Mouse (Mus musculus) A20 (cell line): Measurements from ENCODE around the gene Snrpd3.

Experiments used
- DNase-seq: peaks from one replicate; pipeline ENCODE4 v3.0.0-alpha.2; 2011; ENCODE audit warnings: low read depth, low spot score

Snrpd3 gene

GRCm38 (mm10) chr10:75534216-75534615, 16.9 kb downstream of the Snrpd3 start:
- DNase-seq: no peak

GRCm38 (mm10) chr10:75534934-75535333, 17.6 kb downstream of the Snrpd3 start:
- no peak for DNase-seq

- DNase-seq: no peak
Measured at GRCm38 (mm10) chr10:75535423-75535822, 18.1 kb downstream of the Snrpd3 start.

- no peak for DNase-seq
Measured at GRCm38 (mm10) chr10:75536123-75536522, 18.8 kb downstream of the Snrpd3 start.

GRCm38 (mm10) chr10:75547901-75548300, 30.6 kb downstream of the Snrpd3 start:
- no peak for DNase-seq

GRCm38 (mm10) chr10:75548486-75548885, 31.1 kb downstream of the Snrpd3 start:
- DNase-seq: no peak

- no peak for DNase-seq
Measured at GRCm38 (mm10) chr10:75549886-75550285, 32.5 kb downstream of the Snrpd3 start.

GRCm38 (mm10) chr10:75551175-75551574, 33.8 kb downstream of the Snrpd3 start:
- no peak for DNase-seq

- no peak for DNase-seq
Measured at GRCm38 (mm10) chr10:75552106-75552505, 34.8 kb downstream of the Snrpd3 start.

- DNase-seq: no peak
Measured at GRCm38 (mm10) chr10:75552701-75553450, 35.5 kb downstream of the Snrpd3 start.

GRCm38 (mm10) chr10:75554090-75554489, 36.7 kb downstream of the Snrpd3 start:
- no peak for DNase-seq

GRCm38 (mm10) chr10:75555557-75555956, 38.2 kb downstream of the Snrpd3 start:
- DNase-seq: no peak

- DNase-seq: no peak
Measured at GRCm38 (mm10) chr10:75556026-75556425, 38.7 kb downstream of the Snrpd3 start.

- DNase-seq: no peak
Measured at GRCm38 (mm10) chr10:75558515-75558914, 41.2 kb downstream of the Snrpd3 start.

- no peak for DNase-seq
Measured at GRCm38 (mm10) chr10:75559041-75559675, 41.8 kb downstream of the Snrpd3 start.

- DNase-seq: no peak
Measured at GRCm38 (mm10) chr10:75559676-75560548, 42.6 kb downstream of the Snrpd3 start, which contains the start of gene Lrrc75b. Gene Lrrc75b (minus strand): TSS chr10:75560330.

GRCm38 (mm10) chr10:75560549-75560899, 43.2 kb downstream of the Snrpd3 start:
- DNase-seq: no peak

GRCm38 (mm10) chr10:75561071-75561654, 43.8 kb downstream of the Snrpd3 start, which contains the start of gene Ggt1:
Gene Ggt1 (plus strand): TSS chr10:75561604.
- no peak for DNase-seq

- DNase-seq: no peak
Measured at GRCm38 (mm10) chr10:75562596-75562995, 45.2 kb downstream of the Snrpd3 start.

GRCm38 (mm10) chr10:75564687-75565265, 47.4 kb downstream of the Snrpd3 start:
- no peak for DNase-seq

GRCm38 (mm10) chr10:75565436-75565835, 48.1 kb downstream of the Snrpd3 start:
- no peak for DNase-seq
